Mouse (Mus musculus) spleen, adult 18-20 months (tissue): Measurements from ENCODE around the gene Erbb3.
"Not testable (repeated sequence)": the region's sequence is repeated elsewhere in the genome, so short reads cannot be mapped to it uniquely, and the experiment has no call there.

Experiments
- DNase-seq, 2 experiments: peaks; one replicate each; pipeline ENCODE4 v3.0.0; 2022; ENCODE audit warnings: mixed read lengths in 2 of 2

Erbb3 gene

GRCm38 (mm10) chr10:128555567-128555966 is 33.9 kb downstream of the Erbb3 start:
- DNase-seq: not testable (repeated sequence)

- not testable (repeated sequence) for DNase-seq
Observed at GRCm38 (mm10) chr10:128550144-128550823, 39.2 kb downstream of the Erbb3 start.

- DNase-seq: not testable (repeated sequence)
Observed at GRCm38 (mm10) chr10:128549682-128550057, 39.8 kb downstream of the Erbb3 start.

GRCm38 (mm10) chr10:128548947-128549681 is 40.3 kb downstream of the Erbb3 start, which contains the start of gene Rpl41:
Gene Rpl41, minus strand, starts transcription at chr10:128549305.
- DNase-seq: peak; percentile 86 to 89

GRCm38 (mm10) chr10:128548051-128548791 is 41.2 kb downstream of the Erbb3 start:
- DNase-seq: peak; percentile 22 to 49

GRCm38 (mm10) chr10:128547361-128548032 is 42.0 kb downstream of the Erbb3 start, which contains the start of gene Zc3h10:
Gene Zc3h10, minus strand, starts transcription at chr10:128547774.
- DNase-seq: peak; percentile 86 to 92

GRCm38 (mm10) chr10:128546787-128547186 is 42.7 kb downstream of the Erbb3 start:
- DNase-seq: no peak

- no peak for DNase-seq
Observed at GRCm38 (mm10) chr10:128546361-128546760, 43.1 kb downstream of the Erbb3 start.

GRCm38 (mm10) chr10:128545570-128545898 is 43.9 kb downstream of the Erbb3 start:
- DNase-seq: no peak

GRCm38 (mm10) chr10:128544674-128545569 is 44.5 kb downstream of the Erbb3 start:
- no peak for DNase-seq

GRCm38 (mm10) chr10:128544151-128544657 is 45.2 kb downstream of the Erbb3 start:
- no peak for DNase-seq

GRCm38 (mm10) chr10:128543100-128543499 is 46.4 kb downstream of the Erbb3 start:
- DNase-seq: no peak

GRCm38 (mm10) chr10:128538340-128538870 is 51.0 kb downstream of the Erbb3 start:
- DNase-seq: no peak

- DNase-seq: peak; percentile 82 to 83
Observed at GRCm38 (mm10) chr10:128536266-128536940, 53.0 kb downstream of the Erbb3 start.

- peak in 1 of 2 experiments; percentile 23 for DNase-seq
Observed at GRCm38 (mm10) chr10:128535624-128536265, 53.7 kb downstream of the Erbb3 start.

- DNase-seq: no peak
Observed at GRCm38 (mm10) chr10:128535206-128535605, 54.2 kb downstream of the Erbb3 start.

GRCm38 (mm10) chr10:128526366-128527356 is 62.8 kb downstream of the Erbb3 start:
- DNase-seq: no peak

GRCm38 (mm10) chr10:128525671-128526308 is 63.7 kb downstream of the Erbb3 start, which contains the start of gene Esyt1:
Gene Esyt1, minus strand, starts transcription at chr10:128525871.
- DNase-seq: peak; percentile 87 to 91
